Mouse (Mus musculus) liver, embryonic 12.5 days (tissue): ENCODE data around the gene Kcnt2. TPM values are rescaled to one million over a fixed set of nuclear protein-coding genes. Genes with fewer than 3 reads are reported as not detected.

ENCODE experiments used
- ATAC-seq: fragments of 200-750 bp; cut with Nextera tagmentation; 2 replicates; pipeline ENCODE4 v1.8.0; 2017; ENCODE audit warnings: moderate number of reproducible peaks, mild to moderate bottlenecking, moderate library complexity
- H3K27ac ChIP-seq: fragments of 300-500 bp; sonication (generic); 2 replicates; pipeline ENCODE4 v1.5.1; 2016; ENCODE audit warnings: mild to moderate bottlenecking
- H3K27me3 ChIP-seq: fragments of 300-500 bp; sonication (generic); replicated peaks from 2 replicates; pipeline ENCODE4 v1.6.1; 2016; ENCODE audit warnings: mild to moderate bottlenecking, moderate library complexity
- H3K36me3 ChIP-seq: fragments of 300-500 bp; sonication (generic); 2 replicates; pipeline ENCODE4 v1.6.1; 2016; ENCODE audit warnings: mild to moderate bottlenecking, moderate library complexity
- H3K4me1 ChIP-seq: fragments of 300-500 bp; sonication (generic); 2 replicates; pipeline ENCODE4 v1.6.1; 2016
- H3K4me2 ChIP-seq: fragments of 300-500 bp; sonication (generic); 2 replicates; pipeline ENCODE4 v1.6.1; 2016; ENCODE audit warnings: mild to moderate bottlenecking, moderate library complexity
- H3K4me3 ChIP-seq: fragments of 300-500 bp; sonication (generic); 2 replicates; pipeline ENCODE4 v1.5.1; 2016; ENCODE audit warnings: mild to moderate bottlenecking, moderate library complexity
- H3K9ac ChIP-seq: fragments of 300-500 bp; sonication (generic); 2 replicates; pipeline ENCODE4 v1.6.1; 2016; ENCODE audit warnings: mild to moderate bottlenecking, moderate library complexity
- H3K9me3 ChIP-seq: fragments of 300-500 bp; sonication (generic); replicated peaks from 2 replicates; pipeline ENCODE4 v1.6.1; 2016; ENCODE audit warnings: mild to moderate bottlenecking, moderate library complexity
- WGBS: fragments of 180-500 bp; shearing (Covaris S2); methylation state at CpG from one replicate; pipeline ENCODE4 v1.1.7; 2016; ENCODE audit not compliant: insufficient replicate concordance; 5-methylcytosine and 5-hydroxymethylcytosine counted together
- polyA plus RNA-seq: library from polyadenylated mRNA; unstranded; fragments of >200 nt; fragmentation: Nextera tagmentation; extraction: Ambion mirVana; gene quantifications from 2 replicates; pipeline ENCODE4 v1.2.1, GENCODE M21; 2016

Kcnt2 gene
- polyA plus RNA-seq, 1 experiment from 2014 or later = 0.15 TPM

DNA sequence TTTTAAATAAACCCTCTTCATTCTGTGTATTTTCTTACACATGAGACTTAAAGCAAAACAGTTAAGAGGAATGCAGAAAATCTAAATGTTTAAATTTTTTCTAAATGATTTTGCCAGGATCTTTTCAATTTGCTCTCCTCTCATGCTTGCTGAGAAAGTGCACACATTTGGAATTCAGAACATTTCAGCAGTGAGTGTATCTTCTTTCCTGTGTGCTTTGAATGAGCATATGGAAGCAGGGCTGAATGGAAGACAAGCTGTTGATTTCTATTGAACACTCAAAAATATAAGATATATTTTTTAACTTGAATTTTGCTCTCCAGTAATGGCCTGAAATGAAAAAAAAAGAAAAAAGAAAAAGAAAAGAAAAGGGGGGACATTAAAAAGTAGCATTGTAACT, 49.5 kb downstream of the Kcnt2 start:
- H3K9me3 ChIP-seq = no peaks in the 10 kb centered on the region
- H3K4me1 ChIP-seq = no peaks in the 10 kb centered on the region
- no peak overlapping the region for H3K4me3 ChIP-seq
- no peaks in the 10 kb centered on the region for H3K27me3 ChIP-seq
- H3K27ac ChIP-seq = no peak overlapping the region
- H3K9ac ChIP-seq = no peak overlapping the region
- H3K36me3 ChIP-seq = no peaks in the 10 kb centered on the region
- ATAC-seq = no peak
- H3K4me2 ChIP-seq = no peak overlapping the region

DNA sequence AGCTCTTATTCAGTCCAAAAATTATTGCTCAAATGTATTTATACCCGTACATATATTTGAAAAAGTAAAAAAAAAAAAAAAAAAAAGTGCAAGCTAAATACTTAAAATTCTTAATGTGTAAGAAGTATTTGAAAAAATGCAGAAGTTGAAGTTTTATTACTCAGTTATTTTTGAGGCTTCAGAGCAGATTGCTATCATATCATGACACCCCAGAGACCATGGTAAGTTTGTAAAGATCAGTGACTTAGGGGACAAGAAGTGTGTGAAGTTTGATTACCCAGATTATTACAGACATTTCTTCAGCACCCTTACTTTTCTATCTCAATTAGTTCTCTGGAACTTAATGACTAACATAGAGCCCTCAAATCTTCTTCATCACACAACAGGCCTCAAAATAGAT, 58.3 kb downstream of the Kcnt2 start:
- Histone ChIP-seq H3K27me3 (no peaks in the 10 kb centered on the region), H3K4me1 (no peaks in the 10 kb centered on the region), H3K27ac (no peak overlapping the region), H3K36me3 (no peaks in the 10 kb centered on the region), H3K4me3 (no peak overlapping the region), H3K9me3 (no peaks in the 10 kb centered on the region; the same call in 1 of the 2 replicates), H3K9ac (no peak overlapping the region), H3K4me2 (no peak overlapping the region)
- no peak for ATAC-seq
- WGBS = 84% methylated on average over 1 of the region's 1 CpGs

DNA sequence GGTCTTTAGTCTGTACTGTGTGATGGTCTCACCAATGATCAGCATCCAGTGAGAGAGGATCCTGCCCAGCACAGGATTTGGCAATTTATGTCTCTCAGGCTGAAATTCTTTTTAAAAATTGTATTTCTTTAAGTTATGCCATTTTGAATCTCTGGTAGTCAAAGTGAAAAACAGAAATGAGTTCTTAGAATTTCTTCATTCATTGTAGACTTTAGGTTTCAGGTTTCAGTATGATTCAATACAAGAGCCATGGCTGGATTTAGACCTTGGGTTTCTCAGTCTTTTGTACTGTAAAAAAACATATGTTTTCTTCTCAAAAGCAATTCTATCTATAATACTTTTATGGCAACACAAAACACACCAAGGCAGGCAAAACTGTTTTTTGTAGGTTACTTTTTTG, 59.4 kb downstream of the Kcnt2 start:
- Histone ChIP-seq H3K4me3 (no peak overlapping the region), H3K27me3 (no peaks in the 10 kb centered on the region), H3K27ac (no peak overlapping the region), H3K9ac (no peak overlapping the region), H3K9me3 (no peaks in the 10 kb centered on the region; the same call in 1 of the 2 replicates), H3K4me2 (no peak overlapping the region), H3K4me1 (no peaks in the 10 kb centered on the region), H3K36me3 (no peaks in the 10 kb centered on the region)
- ATAC-seq = no peak

DNA sequence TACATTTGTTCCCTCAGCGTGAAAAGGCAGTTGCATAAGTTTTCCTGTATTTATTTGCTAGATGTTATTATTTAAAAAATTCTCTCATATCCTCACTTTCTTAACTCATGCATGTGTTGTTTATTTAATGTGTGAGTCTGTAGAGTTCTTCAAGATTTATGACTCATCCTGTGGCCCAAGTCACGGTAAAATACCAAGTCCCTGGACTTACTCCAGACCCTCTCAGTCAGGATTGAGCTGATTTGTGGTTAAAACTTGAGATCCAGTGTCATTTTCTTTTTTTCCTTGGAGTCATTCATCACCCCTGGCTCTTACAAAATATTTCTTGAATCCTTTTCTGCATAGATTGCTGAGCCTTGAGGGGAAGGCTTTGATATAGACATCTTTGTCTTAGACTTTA, 60.4 kb downstream of the Kcnt2 start:
- no peak overlapping the region for H3K27ac ChIP-seq
- no peak for ATAC-seq
- no peaks in the 10 kb centered on the region for H3K27me3 ChIP-seq
- no peak overlapping the region for H3K9ac ChIP-seq
- no peak overlapping the region for H3K4me2 ChIP-seq
- H3K9me3 ChIP-seq = no peaks in the 10 kb centered on the region; the same call in 1 of the 2 replicates
- H3K36me3 ChIP-seq = no peaks in the 10 kb centered on the region
- no peak overlapping the region for H3K4me3 ChIP-seq
- H3K4me1 ChIP-seq = no peaks in the 10 kb centered on the region
- 59% methylated on average over 2 of the region's 2 CpGs for WGBS

DNA sequence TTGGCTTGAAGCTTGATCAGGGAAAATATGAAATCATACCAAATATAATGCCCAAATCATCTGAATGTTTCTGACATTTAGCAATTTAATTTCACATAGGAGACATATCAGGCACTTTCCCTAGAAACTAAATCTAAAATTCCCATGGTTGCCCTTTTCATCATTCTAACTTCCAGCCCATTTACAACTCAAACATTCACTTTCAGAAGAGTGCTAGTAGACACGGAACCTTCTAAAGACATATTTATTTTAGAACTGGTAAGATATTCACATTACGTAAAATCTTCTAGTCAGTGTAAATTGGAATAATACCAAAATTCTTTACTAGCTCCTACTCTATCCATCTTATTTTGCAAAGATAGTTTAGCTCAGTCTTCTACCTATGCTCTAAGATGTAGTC, 64.8 kb downstream of the Kcnt2 start:
- ATAC-seq = no peak
- Histone ChIP-seq H3K27ac (no peak overlapping the region), H3K4me3 (no peak overlapping the region), H3K9ac (no peak overlapping the region), H3K36me3 (no peaks in the 10 kb centered on the region), H3K27me3 (no peaks in the 10 kb centered on the region), H3K4me1 (no peaks in the 10 kb centered on the region), H3K4me2 (no peak overlapping the region), H3K9me3 (no peaks in the 10 kb centered on the region)
- WGBS = 67% methylated on average over 2 of the region's 2 CpGs

DNA sequence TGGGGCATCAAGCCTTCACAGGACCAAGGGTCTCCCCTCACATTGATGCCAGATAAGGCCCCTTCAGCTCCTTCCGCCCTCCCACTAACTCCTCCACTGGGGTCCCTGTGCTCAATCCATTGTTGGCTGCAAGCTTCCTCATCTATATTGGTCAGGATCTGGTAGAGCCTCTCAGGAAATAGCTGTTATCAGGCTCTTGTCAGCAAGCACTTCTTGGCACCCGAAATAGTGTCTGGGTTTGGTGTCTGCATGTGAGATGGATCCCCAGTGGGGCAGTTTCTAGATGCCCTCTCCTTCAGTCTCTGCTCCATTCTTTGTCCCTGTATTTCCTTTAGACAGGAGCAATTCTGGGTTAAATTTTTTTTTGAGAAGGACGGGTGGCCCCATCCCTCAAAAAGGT, 79.1 kb downstream of the Kcnt2 start:
- H3K27ac ChIP-seq = no peak overlapping the region
- ATAC-seq = no peak
- WGBS = 49% methylated on average over 3 of the region's 3 CpGs
- H3K4me1 ChIP-seq = no peaks in the 10 kb centered on the region
- H3K9ac ChIP-seq = no peak overlapping the region
- H3K4me2 ChIP-seq = no peak overlapping the region
- H3K9me3 ChIP-seq = no peaks in the 10 kb centered on the region
- no peaks in the 10 kb centered on the region for H3K27me3 ChIP-seq
- H3K4me3 ChIP-seq = no peak overlapping the region
- H3K36me3 ChIP-seq = no peaks in the 10 kb centered on the region

DNA sequence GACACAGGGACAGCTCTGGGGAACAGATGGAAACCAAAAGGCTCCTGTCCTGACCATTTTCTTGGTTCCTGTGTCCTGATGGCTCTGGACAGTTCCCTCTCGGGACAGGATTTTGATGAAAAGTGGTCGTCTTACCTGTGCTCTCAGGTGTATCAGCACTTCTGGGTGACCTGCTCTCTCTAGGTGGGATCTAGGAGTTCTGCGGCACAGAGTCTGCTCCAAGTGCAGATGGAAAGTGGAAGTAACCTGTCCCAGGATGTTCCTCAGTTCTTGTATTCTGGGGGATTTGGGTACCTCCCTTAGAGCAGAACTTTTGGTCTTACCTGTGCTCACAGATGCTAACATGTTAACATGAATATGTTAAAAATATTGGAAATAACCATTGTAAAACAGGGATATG, 80.8 kb downstream of the Kcnt2 start:
- WGBS = 73% methylated on average over 3 of the region's 3 CpGs
- H3K36me3 ChIP-seq = no peaks in the 10 kb centered on the region
- no peak overlapping the region for H3K9ac ChIP-seq
- no peak for ATAC-seq
- no peaks in the 10 kb centered on the region for H3K27me3 ChIP-seq
- H3K9me3 ChIP-seq = no peaks in the 10 kb centered on the region
- no peak overlapping the region for H3K27ac ChIP-seq
- H3K4me1 ChIP-seq = no peaks in the 10 kb centered on the region
- H3K4me3 ChIP-seq = no peak overlapping the region
- no peak overlapping the region for H3K4me2 ChIP-seq

DNA sequence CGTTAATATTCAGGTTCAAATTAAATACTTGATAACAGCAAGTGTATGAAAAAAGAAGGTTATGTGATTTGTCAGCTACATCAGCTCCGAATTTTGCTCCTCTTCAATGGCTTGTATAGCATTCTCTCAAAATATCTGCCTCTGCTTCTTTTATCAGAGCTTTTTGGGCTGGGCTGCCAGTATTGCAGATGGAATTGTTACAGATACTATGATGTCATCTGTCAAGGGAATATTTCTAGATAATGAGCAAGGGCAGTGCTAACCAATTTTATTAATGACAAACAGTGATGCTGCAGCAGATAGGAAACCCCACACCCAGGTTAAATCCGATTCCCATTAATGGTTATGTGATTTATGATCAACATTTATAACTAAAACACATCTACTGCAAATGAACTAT, 87.7 kb downstream of the Kcnt2 start:
- Histone ChIP-seq H3K27me3 (no peaks in the 10 kb centered on the region), H3K4me1 (no peaks in the 10 kb centered on the region), H3K9me3 (no peaks in the 10 kb centered on the region), H3K4me3 (no peak overlapping the region), H3K27ac (no peak overlapping the region), H3K4me2 (no peak overlapping the region), H3K36me3 (no peaks in the 10 kb centered on the region), H3K9ac (no peak overlapping the region)
- 59% methylated on average over 3 of the region's 3 CpGs for WGBS
- ATAC-seq = no peak

DNA sequence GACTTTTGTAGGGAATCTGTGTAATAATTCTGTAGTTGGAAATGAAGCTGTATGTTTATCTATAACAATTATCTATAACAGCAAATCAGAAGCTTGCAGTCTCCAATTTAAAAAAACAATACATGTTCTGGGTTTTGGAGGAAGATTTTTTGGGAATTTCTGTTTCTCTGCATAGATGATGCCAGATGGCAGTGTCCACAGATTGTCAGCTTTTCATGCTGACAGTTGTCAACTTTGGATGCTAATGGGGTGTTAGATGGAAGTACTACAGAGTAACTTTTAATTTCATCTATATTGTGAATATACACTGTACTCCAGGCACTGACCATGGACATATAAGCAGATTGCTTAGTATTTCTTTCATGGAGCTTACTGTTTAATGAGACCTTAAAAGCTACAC, 92.5 kb downstream of the Kcnt2 start:
- no peaks in the 10 kb centered on the region for H3K36me3 ChIP-seq
- H3K27me3 ChIP-seq = no peaks in the 10 kb centered on the region
- H3K27ac ChIP-seq = no peak overlapping the region
- no peak for ATAC-seq
- no peak overlapping the region for H3K4me3 ChIP-seq
- no peaks in the 10 kb centered on the region for H3K4me1 ChIP-seq
- no peaks in the 10 kb centered on the region for H3K9me3 ChIP-seq
- no peak overlapping the region for H3K9ac ChIP-seq
- H3K4me2 ChIP-seq = no peak overlapping the region

DNA sequence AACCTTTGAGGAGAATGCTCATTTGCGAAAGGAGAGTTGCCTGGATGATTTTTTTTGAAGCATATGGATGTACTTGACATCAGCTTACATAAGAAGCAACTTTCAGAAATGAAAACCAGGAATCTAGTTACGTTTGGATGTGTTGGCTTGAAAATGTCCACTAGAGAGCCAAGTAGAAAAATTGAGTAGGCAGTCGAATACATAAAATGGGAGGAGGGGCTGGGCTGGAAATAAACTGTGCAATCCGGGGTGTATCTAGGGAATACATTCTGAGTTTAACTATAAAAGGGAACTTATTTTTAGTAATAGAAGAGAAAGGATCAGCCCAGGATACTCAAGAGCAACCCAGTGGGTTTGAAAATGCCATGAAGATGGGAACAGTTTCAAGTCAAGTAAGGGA, 93.4 kb downstream of the Kcnt2 start:
- no peak for ATAC-seq
- Histone ChIP-seq H3K9ac (no peak overlapping the region), H3K9me3 (no peaks in the 10 kb centered on the region), H3K4me3 (no peak overlapping the region), H3K36me3 (no peaks in the 10 kb centered on the region), H3K27me3 (no peaks in the 10 kb centered on the region), H3K4me1 (no peaks in the 10 kb centered on the region), H3K27ac (no peak overlapping the region), H3K4me2 (no peak overlapping the region)
- WGBS = 68% methylated on average over 4 of the region's 4 CpGs

DNA sequence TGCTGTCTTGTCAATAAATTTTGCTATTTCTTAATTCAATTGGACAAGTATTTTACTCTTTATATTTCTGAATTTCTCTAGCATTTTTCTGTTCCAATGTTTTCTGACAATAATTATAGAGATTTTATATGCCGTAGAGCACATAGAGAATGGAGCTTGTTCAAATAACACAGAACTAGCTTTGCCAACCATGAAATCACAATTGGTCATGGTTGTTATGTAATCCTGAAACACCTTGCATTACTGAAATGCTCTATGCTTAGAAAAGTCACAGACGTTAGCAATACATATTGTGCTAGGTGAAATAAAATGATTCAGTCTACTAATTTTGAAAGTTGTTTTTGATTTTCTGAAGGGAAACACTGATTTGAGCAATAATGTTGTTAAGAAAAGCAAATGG, 118.8 kb downstream of the Kcnt2 start:
- Histone ChIP-seq H3K36me3 (no peaks in the 10 kb centered on the region), H3K9me3 (no peaks in the 10 kb centered on the region), H3K27me3 (no peaks in the 10 kb centered on the region), H3K9ac (no peak overlapping the region), H3K4me3 (no peak overlapping the region), H3K27ac (no peak overlapping the region), H3K4me1 (no peaks in the 10 kb centered on the region), H3K4me2 (no peak overlapping the region)
- 72% methylated on average over 2 of the region's 2 CpGs for WGBS
- no peak for ATAC-seq

DNA sequence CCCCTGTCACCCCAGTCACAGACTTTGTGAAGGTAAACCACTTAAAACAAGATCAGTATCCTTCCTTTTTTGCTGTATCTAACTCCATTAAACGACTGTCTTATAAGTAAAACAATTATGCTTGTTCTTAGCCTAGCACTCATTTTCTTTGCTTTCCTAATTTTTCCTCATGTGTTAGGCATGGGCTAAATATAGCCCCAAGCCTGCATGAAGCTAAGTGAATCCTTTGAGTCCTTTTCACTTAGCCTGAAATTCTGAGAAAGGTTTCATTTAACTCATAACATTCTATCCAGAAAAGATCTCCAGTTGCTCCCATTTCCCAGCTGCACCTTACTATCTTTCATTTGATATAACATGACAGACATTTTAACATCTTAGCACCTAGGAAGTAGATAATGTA, 127.6 kb downstream of the Kcnt2 start:
- no peak for ATAC-seq
- no peak overlapping the region for H3K9ac ChIP-seq
- H3K27ac ChIP-seq = no peak overlapping the region
- H3K36me3 ChIP-seq = no peaks in the 10 kb centered on the region
- no peak overlapping the region for H3K4me2 ChIP-seq
- no peaks in the 10 kb centered on the region for H3K27me3 ChIP-seq
- 50% methylated on average over 1 of the region's 1 CpGs for WGBS
- H3K4me1 ChIP-seq = no peaks in the 10 kb centered on the region
- H3K9me3 ChIP-seq = no peaks in the 10 kb centered on the region
- no peak overlapping the region for H3K4me3 ChIP-seq

DNA sequence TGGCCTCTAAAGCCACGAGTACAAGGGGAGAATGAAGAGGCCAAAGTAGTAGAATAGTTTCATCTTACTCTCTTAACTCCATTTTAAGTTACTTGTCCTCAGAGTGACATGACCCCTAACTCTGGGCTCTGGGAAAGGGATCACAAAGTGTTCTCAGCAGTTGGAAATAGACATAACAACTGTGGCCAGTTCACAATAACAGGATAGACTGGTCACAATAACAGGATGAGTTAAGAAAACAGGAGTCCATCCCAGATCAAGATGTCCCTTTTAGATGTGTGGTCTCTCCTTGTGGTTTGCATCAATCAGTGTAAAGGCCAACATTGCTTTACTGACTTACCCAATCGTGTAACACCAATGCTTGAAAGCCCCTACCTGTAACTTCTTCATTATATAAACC, 132.8 kb downstream of the Kcnt2 start:
- H3K36me3 ChIP-seq = no peaks in the 10 kb centered on the region
- H3K4me1 ChIP-seq = no peaks in the 10 kb centered on the region
- no peak for ATAC-seq
- WGBS = 46% methylated on average over 2 of the region's 2 CpGs
- no peak overlapping the region for H3K4me2 ChIP-seq
- no peak overlapping the region for H3K4me3 ChIP-seq
- H3K9me3 ChIP-seq = no peaks in the 10 kb centered on the region
- no peak overlapping the region for H3K27ac ChIP-seq
- no peak overlapping the region for H3K9ac ChIP-seq
- no peaks in the 10 kb centered on the region for H3K27me3 ChIP-seq

DNA sequence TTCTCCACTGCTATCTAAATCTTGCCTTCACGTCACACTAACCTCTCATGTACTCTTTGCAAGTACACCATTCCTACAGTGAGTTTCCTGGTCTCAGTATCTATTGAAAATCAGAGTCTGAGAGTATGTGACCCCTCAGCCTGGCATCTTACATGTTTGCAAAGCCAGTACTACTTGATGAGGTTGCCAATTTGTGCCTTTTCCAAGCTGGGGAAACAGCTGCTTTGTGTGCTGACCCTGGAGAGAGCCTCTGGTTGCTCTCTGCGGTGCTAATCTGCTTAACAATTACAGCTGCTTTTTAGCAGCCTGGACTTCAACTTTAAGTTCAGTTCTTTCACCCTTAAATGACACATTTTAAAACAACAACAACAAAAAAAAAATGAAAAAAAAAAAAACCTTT, 133.6 kb downstream of the Kcnt2 start:
- 47% methylated on average over 2 of the region's 2 CpGs for WGBS
- H3K4me3 ChIP-seq = no peak overlapping the region
- no peaks in the 10 kb centered on the region for H3K27me3 ChIP-seq
- H3K27ac ChIP-seq = no peak overlapping the region
- H3K4me1 ChIP-seq = no peaks in the 10 kb centered on the region
- no peak for ATAC-seq
- H3K9me3 ChIP-seq = no peaks in the 10 kb centered on the region
- H3K4me2 ChIP-seq = no peak overlapping the region
- no peaks in the 10 kb centered on the region for H3K36me3 ChIP-seq
- no peak overlapping the region for H3K9ac ChIP-seq
